Mouse (Mus musculus): ENCODE measurements around the gene Hoxa5. TPM values are rescaled to one million over a fixed set of nuclear protein-coding genes. Genes with fewer than 3 reads are reported as not detected.

Hoxa5 gene
- total RNA-seq, 2 experiments from 2014 or later: not detected

DNA sequence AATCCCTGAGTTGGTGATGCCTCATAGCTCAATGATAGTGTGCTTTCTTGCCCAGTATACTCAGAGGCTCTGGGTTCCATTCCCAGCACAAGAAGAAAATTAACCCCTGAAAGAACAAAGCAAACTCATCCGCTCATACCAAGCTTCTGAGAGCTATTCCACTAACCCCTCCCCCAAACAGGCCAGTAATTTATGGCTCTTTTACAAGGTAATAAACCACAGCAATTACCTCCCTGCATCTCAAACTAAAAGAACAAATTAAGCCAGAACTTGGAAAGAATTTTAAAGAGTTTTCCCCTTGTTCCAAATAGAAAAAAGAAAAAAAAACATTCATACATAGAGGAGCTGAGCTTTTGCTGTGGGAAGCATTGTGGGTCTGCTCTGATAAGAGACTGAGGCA lies 21.6 kb downstream of the Hoxa5 start:
- DNase-seq (ENCODE audit: extremely low spot score in 1 of 2, low spot score in 1 of 2): no peak

- no peak for DNase-seq (ENCODE audit: extremely low spot score in 1 of 2, low spot score in 1 of 2)
Observed at GRCm38 (mm10) chr6:52182030-52182429, 22.4 kb downstream of the Hoxa5 start.

DNA sequence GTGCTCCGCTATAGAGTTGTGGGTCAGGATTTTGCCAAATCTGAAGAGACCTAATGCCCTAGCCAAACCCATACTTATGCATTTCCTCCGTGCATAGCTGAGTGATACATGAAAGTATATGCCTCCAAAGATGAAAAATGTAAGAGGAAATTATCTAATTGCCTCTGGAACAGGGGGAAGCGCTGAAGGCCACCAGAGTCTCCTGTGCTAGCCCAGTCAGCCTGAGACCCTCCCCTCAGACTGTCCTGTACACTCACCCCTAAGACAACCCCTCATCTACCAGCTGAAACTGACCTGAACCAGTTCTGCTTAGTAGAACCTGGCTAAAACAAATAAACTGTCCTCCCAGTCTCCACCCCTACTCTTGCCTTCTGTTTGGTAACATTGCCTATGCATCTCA lies 23.7 kb downstream of the Hoxa5 start:
- DNase-seq (ENCODE audit: extremely low spot score in 1 of 2, low spot score in 1 of 2): no peak

- DNase-seq (ENCODE audit: extremely low spot score in 1 of 2, low spot score in 1 of 2): no peak
Observed at GRCm38 (mm10) chr6:52180213-52180710, 24.1 kb downstream of the Hoxa5 start.

GRCm38 (mm10) chr6:52179690-52180089 lies 24.7 kb downstream of the Hoxa5 start:
- no peak for DNase-seq (ENCODE audit: extremely low spot score in 1 of 2, low spot score in 1 of 2)

- no peak for DNase-seq (ENCODE audit: extremely low spot score in 1 of 2, low spot score in 1 of 2)
Observed at GRCm38 (mm10) chr6:52178918-52179665, 25.3 kb downstream of the Hoxa5 start.

DNA sequence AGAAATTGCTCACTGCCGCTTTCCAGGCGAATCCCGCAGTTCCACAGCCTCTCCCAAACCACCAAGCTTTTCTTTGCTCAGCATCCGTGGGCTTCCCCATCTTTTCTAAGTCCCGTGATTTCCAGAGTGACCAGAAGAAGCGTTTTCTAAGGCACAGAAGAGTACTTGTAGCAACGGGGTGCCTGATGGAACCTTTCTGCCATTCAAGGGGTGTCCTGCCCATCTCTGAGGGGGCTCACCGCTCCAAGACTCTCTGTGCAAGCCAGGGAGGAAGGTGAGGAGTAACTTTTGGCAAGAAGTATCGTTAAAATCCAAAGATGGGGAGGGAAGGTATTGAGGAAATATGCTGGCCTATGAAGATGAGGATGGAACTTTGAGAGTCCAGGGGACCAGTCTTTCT lies 26.6 kb downstream of the Hoxa5 start:
- DNase-seq (ENCODE audit: extremely low spot score in 1 of 2, low spot score in 1 of 2): no peak

DNA sequence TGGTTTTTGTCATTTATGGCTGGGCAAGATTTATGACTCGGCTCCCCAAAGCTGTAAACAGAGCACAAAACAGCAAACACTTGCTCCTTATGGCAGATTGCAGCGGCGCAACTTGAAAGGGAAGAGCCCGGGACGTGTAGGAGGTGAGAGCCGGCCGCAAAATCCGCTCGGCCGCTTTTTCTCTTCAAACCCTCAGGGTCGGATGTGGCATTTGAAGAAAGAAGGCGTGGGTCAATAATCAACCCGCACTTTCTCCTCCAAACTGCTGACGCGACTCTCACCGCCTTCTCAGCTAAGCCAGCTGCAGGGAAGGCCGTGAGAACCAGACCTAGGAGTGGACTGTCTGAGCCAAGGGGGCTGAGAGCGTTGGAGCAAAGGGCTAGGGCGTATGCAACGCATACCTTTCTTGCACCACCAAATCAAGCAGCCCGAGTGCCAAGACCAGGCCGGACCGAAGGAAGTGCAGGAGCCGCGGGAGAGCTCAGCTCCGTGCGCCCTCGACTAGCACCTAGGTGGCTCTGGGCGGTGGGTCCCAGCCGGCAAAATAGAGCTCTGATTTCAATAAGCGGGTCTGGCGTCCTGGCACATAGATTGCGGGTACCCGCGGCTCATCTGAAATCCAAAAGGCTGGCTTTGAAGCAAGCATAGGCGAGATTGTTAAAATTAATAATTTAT lies 27.2 kb downstream of the Hoxa5 start, which contains the start of gene 5730596B20Rik:
Gene 5730596B20Rik (plus strand): TSS at position 438 of the 675 bp plus-strand sequence.
- DNase-seq (ENCODE audit: extremely low spot score in 1 of 2, low spot score in 1 of 2): no peak

DNA sequence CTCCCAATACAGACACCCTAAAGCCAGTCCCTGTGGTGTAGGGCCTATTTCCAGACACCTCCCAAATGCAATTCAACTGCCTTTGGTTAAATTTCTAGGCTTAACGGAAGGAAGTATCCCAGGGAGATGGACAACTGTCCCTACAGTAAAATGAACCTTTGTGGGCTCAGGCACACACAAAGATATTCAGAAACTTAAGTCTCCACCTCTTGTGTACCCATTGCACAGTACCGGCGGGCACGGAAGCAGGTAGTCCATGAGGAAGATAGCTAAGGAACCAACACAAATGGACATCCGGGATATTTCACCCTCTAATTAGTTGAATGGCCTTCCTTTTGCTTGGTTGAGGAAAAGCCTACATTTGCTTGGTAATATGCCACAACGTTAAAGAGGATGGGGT lies 28.0 kb downstream of the Hoxa5 start:
- no peak for DNase-seq (ENCODE audit: extremely low spot score in 1 of 2, low spot score in 1 of 2)

GRCm38 (mm10) chr6:52175864-52176263 lies 28.5 kb downstream of the Hoxa5 start:
- DNase-seq (ENCODE audit: extremely low spot score in 1 of 2, low spot score in 1 of 2): no peak

DNA sequence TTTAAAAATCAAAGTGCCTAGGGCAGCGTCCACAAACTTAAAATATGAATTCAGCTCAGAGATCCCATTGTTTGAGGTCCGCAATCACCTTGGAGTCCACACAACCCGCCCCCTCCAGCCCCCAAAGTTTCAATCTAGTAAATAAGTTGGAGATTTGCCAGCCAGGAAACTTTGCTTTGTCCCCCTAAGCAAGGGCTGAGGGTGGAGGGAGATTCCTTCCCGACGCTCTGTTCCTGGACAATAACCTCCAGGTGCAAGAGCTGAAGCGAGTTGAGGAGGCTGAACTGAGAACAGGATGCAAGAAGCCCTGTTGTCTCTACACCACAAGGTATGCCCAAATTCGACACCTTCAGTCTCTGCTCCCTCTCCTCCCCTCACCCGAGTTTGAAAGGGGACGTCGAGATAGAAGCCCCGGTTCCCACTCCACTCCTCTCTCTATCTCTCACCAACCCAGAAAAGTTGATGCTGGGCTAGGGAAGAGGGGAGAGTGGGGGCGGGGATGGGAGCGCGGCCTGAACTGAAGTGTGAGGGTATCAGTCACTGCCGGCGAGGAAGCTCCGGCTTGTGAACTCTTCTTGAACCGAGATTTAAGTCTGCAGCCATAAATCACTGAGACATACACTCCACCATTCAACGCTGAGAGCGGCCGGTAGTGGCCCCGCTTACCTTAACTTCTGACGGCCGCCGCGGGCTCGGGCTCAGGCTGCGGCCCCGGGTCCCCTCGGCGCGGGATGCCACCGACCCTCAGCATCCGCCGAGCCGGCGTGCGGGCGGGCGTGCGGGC lies 29.2 kb downstream of the Hoxa5 start:
- DNase-seq (ENCODE audit: extremely low spot score in 1 of 2, low spot score in 1 of 2): no peak

DNA sequence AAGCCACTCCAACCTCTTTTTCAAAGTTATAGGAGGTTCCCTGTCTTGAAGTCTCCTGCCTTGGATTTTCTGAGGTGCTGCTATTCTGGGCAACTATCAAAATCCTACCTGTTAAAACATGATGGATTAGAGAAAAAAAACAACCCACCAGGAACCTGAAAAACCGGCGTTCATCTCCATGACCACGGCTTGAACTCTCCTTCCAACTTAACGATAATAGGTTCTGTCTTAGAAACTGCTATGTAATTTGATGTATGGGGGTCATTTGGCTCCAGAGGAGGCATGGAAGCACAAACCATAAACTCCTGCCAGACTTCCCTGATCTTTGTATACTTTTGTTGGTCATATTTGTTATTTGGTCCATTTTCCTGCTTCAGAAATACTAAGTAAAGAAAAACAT lies 30.7 kb downstream of the Hoxa5 start:
- no peak for DNase-seq (ENCODE audit: extremely low spot score in 1 of 2, low spot score in 1 of 2)

- no peak for DNase-seq (ENCODE audit: extremely low spot score in 1 of 2, low spot score in 1 of 2)
Observed at GRCm38 (mm10) chr6:52172501-52172900, 31.9 kb downstream of the Hoxa5 start.

DNA sequence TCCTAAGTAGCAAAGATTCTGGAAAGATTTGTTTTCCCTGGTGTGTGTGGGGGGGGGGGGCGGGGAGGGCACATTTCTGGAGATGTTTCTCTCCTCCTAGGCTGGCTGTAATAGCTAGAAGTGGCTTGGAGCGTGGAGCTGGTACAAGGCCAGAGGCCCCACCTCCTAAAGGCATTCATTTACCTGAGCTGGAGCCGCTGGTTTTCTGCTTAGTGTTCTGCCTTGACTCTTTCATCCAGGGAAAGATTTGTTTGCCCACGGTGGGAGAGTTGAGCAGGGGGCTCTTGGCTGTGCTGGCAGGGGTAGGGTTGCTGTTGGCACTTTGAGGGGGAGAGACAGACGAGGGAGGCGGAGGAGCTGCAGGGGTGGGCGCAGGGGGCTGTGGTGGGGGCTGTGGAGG lies 32.4 kb downstream of the Hoxa5 start:
- no peak for DNase-seq (ENCODE audit: extremely low spot score in 1 of 2, low spot score in 1 of 2)

- no peak for DNase-seq (ENCODE audit: extremely low spot score in 1 of 2, low spot score in 1 of 2)
Observed at GRCm38 (mm10) chr6:52171331-52171730, 33.1 kb downstream of the Hoxa5 start.

GRCm38 (mm10) chr6:52170898-52171223 lies 33.5 kb downstream of the Hoxa5 start:
- no peak for DNase-seq (ENCODE audit: extremely low spot score in 1 of 2, low spot score in 1 of 2)

DNA sequence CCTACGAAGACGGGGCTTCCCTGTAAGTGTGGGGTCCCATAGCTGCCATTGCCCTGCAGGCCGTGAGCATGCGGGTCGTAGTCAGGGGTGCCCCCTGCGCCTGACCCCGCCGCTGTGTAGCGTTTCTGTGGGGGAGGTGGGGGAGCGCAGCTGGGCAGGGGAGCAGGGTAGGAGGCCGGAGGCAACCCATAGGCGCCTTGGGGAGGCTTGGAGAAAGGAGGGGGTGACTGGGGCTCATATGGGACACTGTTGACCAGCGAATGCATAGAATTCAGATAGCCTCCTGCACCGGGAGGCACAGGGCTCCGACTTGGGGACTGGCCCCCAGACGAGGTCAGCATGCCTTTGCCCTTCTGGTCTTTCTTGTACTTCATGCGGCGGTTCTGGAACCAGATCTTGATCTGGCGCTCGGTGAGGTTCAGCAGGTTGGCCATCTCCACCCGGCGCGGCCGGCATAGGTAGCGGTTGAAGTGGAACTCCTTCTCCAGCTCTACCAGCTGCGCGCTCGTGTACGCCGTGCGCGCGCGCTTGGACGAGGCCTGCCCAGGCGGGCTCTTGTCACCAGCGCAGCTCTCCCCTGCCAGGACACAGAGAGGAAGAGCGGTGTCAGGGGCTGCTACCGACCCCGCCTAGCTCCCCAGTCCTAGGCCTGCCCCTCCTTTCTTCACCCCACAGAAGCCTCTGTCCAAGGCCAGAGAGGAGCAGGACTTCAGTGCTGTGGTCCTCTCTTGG lies 34.1 kb downstream of the Hoxa5 start:
- DNase-seq (ENCODE audit: extremely low spot score in 1 of 2, low spot score in 1 of 2): no peak

DNA sequence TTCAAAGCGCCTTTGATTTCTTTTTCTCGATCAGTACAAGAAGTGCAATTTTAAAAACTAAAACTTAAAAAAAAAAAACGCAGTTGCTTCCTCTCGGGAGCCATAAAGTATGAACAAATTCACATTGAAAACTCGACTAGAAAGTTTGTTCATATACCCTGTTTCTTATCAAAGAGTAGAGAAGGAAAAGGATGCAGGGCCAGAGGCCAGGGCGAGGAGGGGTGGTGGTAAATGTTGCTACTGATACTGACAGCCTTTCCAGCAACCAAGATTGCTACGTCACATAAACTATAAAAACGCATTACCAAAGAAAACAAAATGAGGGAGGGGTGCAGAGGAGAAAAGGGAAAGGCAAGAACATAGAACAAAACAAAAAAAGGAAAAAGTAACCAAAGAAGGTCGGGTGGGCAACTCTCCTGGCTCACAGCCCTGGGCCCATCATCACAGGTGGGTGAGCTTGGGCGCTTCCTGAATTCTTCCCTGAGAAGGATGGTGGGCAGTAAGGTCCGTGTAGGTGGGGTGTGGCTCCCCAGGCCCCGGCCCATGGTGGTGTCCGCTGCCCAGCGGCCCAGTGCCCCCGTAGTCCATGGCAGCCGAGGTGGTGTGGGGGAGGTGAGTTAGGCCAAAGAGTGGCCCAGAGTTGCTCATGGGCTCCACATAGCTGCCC lies 34.8 kb downstream of the Hoxa5 start:
- DNase-seq (ENCODE audit: extremely low spot score in 1 of 2, low spot score in 1 of 2): no peak

GRCm38 (mm10) chr6:52168191-52169055 lies 36.0 kb downstream of the Hoxa5 start:
- no peak for DNase-seq (ENCODE audit: extremely low spot score in 1 of 2, low spot score in 1 of 2)
